Mouse (Mus musculus): ENCODE measurements at regions not wholly inside any gene's neighbourhood (a gene's known extent, or its start where the extent isn't known, plus 50 kb on each side); places are given as distances from the start of the nearest gene placed in this dataset.
"Not testable (repeated sequence)": the region's sequence is repeated elsewhere in the genome, so short reads cannot be mapped to it uniquely, and the experiment has no call there.

GRCm38 (mm10) chr3:11094804-11095203 is 759.3 kb upstream of the Gm38303 start:
- DNase-seq (ENCODE audit: low read depth, low spot score): no peak

- peak; percentile 56 for DNase-seq (ENCODE audit: low read depth, low spot score)
These were observed 758.7 kb upstream of the Gm38303 start for GRCm38 (mm10) chr3:11094138-11094537.

- DNase-seq (ENCODE audit: low read depth, low spot score): peak; percentile 85
These were observed 747.8 kb upstream of the Gm38303 start for GRCm38 (mm10) chr3:11083291-11083690.

GRCm38 (mm10) chr3:11074012-11074411 is 738.5 kb upstream of the Gm38303 start:
- DNase-seq (ENCODE audit: low read depth, low spot score): no peak

- DNase-seq (ENCODE audit: low read depth, low spot score): no peak
These were observed 699.7 kb upstream of the Gm38303 start for GRCm38 (mm10) chr3:11034995-11035769.

GRCm38 (mm10) chr3:11029991-11030390 is 694.5 kb upstream of the Gm38303 start:
- DNase-seq (ENCODE audit: low read depth, low spot score): no peak

GRCm38 (mm10) chr3:11024422-11024821 is 688.9 kb upstream of the Gm38303 start:
- DNase-seq (ENCODE audit: low read depth, low spot score): no peak

- DNase-seq (ENCODE audit: low read depth, low spot score): no peak
These were observed 684.6 kb upstream of the Gm38303 start for GRCm38 (mm10) chr3:11020048-11020447.

GRCm38 (mm10) chr3:11014911-11015310 is 679.4 kb upstream of the Gm38303 start:
- DNase-seq (ENCODE audit: low read depth, low spot score): not testable (repeated sequence)

GRCm38 (mm10) chr3:11007363-11007762 is 671.9 kb upstream of the Gm38303 start:
- no peak for DNase-seq (ENCODE audit: low read depth, low spot score)

GRCm38 (mm10) chr3:11006531-11007269 is 671.2 kb upstream of the Gm38303 start:
- no peak for DNase-seq (ENCODE audit: low read depth, low spot score)

GRCm38 (mm10) chr3:10978968-10979367 is 643.5 kb upstream of the Gm38303 start:
- no peak for DNase-seq (ENCODE audit: low read depth, low spot score)

- DNase-seq (ENCODE audit: low read depth, low spot score): no peak
These were observed 638.9 kb upstream of the Gm38303 start for GRCm38 (mm10) chr3:10974429-10974828.

GRCm38 (mm10) chr3:10952583-10952982 is 617.1 kb upstream of the Gm38303 start:
- DNase-seq (ENCODE audit: low read depth, low spot score): no peak

GRCm38 (mm10) chr3:10917056-10917455 is 581.6 kb upstream of the Gm38303 start:
- DNase-seq (ENCODE audit: low read depth, low spot score): peak; percentile 79

GRCm38 (mm10) chr3:10891981-10892380 is 556.5 kb upstream of the Gm38303 start:
- DNase-seq (ENCODE audit: low read depth, low spot score): no peak

Measured in ES-CJ7 (cell line).